Mouse (Mus musculus) limb, embryonic 14.5 days (tissue): ENCODE measurements at regions not wholly inside any gene's neighbourhood (a gene's known extent, or its start where the extent isn't known, plus 50 kb on each side); places are given as distances from the start of the nearest gene placed in this dataset.

Experiments
- ATAC-seq: fragments of 200-750 bp; cut with Nextera tagmentation; 2 replicates; pipeline ENCODE4 v1.8.0; 2017; ENCODE audit warnings: low read depth, moderate number of reproducible peaks, moderate TSS enrichment; ENCODE audit not compliant: low FRiP score
- DNase-seq: peaks from one replicate; pipeline ENCODE4 v3.0.0-alpha.2; 2015; ENCODE audit warnings: low spot score
- H3K27ac ChIP-seq: fragments of 300-500 bp; sonication (generic); replicated peaks from 2 replicates; pipeline ENCODE4 v1.5.1; 2014; ENCODE audit warnings: low read depth, mild to moderate bottlenecking, low read length, moderate library complexity, mixed read lengths
- H3K27me3 ChIP-seq: fragments of 300-500 bp; sonication (generic); 2 replicates; pipeline ENCODE4 v1.6.1; 2014; ENCODE audit warnings: low read length, mixed read lengths; ENCODE audit not compliant: control insufficient read depth, insufficient read depth
- H3K36me3 ChIP-seq: fragments of 300-500 bp; sonication (generic); 2 replicates; pipeline ENCODE4 v1.6.1; 2014; ENCODE audit warnings: mild to moderate bottlenecking, low read length, moderate library complexity, mixed read lengths; ENCODE audit not compliant: control insufficient read depth, insufficient read depth
- H3K4me1 ChIP-seq: fragments of 300-500 bp; sonication (generic); 2 replicates; pipeline ENCODE4 v1.6.1; 2014; ENCODE audit warnings: antibody characterized with exemption, low read length, mixed read lengths; ENCODE audit not compliant: control insufficient read depth, insufficient read depth
- H3K4me2 ChIP-seq: fragments of 300-500 bp; sonication (generic); replicated peaks from 2 replicates; pipeline ENCODE4 v1.6.1; 2014; ENCODE audit warnings: low read depth, mild to moderate bottlenecking, low read length, moderate library complexity; ENCODE audit not compliant: severe bottlenecking
- H3K4me3 ChIP-seq: fragments of 300-500 bp; sonication (generic); replicated peaks from 2 replicates; pipeline ENCODE4 v1.5.1; 2014; ENCODE audit warnings: low read length
- H3K9ac ChIP-seq: fragments of 300-500 bp; sonication (generic); 2 replicates; pipeline ENCODE4 v1.6.1; 2014; ENCODE audit warnings: mild to moderate bottlenecking, low read depth, low read length, moderate library complexity; ENCODE audit not compliant: severe bottlenecking
- H3K9me3 ChIP-seq: fragments of 300-500 bp; sonication (generic); 2 replicates; pipeline ENCODE4 v1.6.1; 2016; ENCODE audit warnings: low read length; ENCODE audit not compliant: control insufficient read depth
- POLR2A ChIP-seq: fragments of 200-500 bp; IDR thresholded peaks from 2 replicates; pipeline ENCODE4 v1.8.0; 2012; ENCODE audit warnings: inconsistent platforms, mild to moderate bottlenecking, moderate library complexity, borderline replicate concordance; ENCODE audit not compliant: insufficient read depth, insufficient read length; ENCODE audit errors: extremely low read depth
- WGBS: fragments of 180-500 bp; shearing (Covaris S2); extraction: QIAGEN DNeasy Blood & Tissue Kit; methylation state at CpG from one replicate; pipeline ENCODE4 v1.1.7; 2014; 5-methylcytosine and 5-hydroxymethylcytosine counted together

- WGBS: 32% methylated on average over 7 of the region's 7 CpGs
- DNase-seq: peak; percentile 65
- ATAC-seq: no peak
These were observed 87.3 kb upstream of the Cttnbp2 start for GRCm38 (mm10) chr6:18601926-18602325.

GRCm38 (mm10) chr6:18621372-18622262, 107.0 kb upstream of the Cttnbp2 start:
- Histone ChIP-seq H3K4me3 (no peak overlapping the region), H3K9ac (no peak overlapping the region), H3K4me1 (no peaks in the 10 kb centered on the region), H3K27ac (no peak overlapping the region), H3K36me3 (no peaks in the 10 kb centered on the region), H3K9me3 (no peaks in the 10 kb centered on the region), H3K4me2 (no peak overlapping the region), H3K27me3 (no peaks in the 10 kb centered on the region)
- WGBS: 55% methylated on average over 6 of the region's 6 CpGs
- no peak for DNase-seq
- no peak for ATAC-seq
- TF ChIP-seq POLR2A: no peak

More at GRCm38 (mm10) chr6:18601926-18602325, 87.3 kb upstream of the Cttnbp2 start:
- Histone ChIP-seq H3K36me3 (no peaks in the 10 kb centered on the region), H3K27me3 (no peaks in the 10 kb centered on the region), H3K4me3 (no peak overlapping the region), H3K9ac (no peak overlapping the region), H3K9me3 (no peaks in the 10 kb centered on the region; the same call in 1 of the 2 replicates), H3K4me2 (no peak overlapping the region), H3K4me1 (peaks cover 8% of the 10 kb centered on the region), H3K27ac (no peak overlapping the region)
- no peak for TF ChIP-seq POLR2A

GRCm38 (mm10) chr6:18628591-18628990, 113.9 kb upstream of the Cttnbp2 start:
- 59% methylated on average over 1 of the region's 1 CpGs for WGBS
- Histone ChIP-seq H3K27ac (no peak overlapping the region), H3K36me3 (no peaks in the 10 kb centered on the region), H3K9ac (no peak overlapping the region), H3K9me3 (no peaks in the 10 kb centered on the region), H3K27me3 (no peaks in the 10 kb centered on the region), H3K4me3 (no peak overlapping the region), H3K4me1 (no peaks in the 10 kb centered on the region), H3K4me2 (no peak overlapping the region)
- DNase-seq: no peak
- ATAC-seq: no peak
- no peak for TF ChIP-seq POLR2A

- DNase-seq (no peak), ATAC-seq (no peak)
- Histone ChIP-seq H3K27me3 (no peaks in the 10 kb centered on the region), H3K36me3 (no peaks in the 10 kb centered on the region), H3K9me3 (no peaks in the 10 kb centered on the region), H3K27ac (no peak overlapping the region), H3K4me3 (no peak overlapping the region), H3K4me2 (no peak overlapping the region), H3K9ac (no peak overlapping the region), H3K4me1 (no peaks in the 10 kb centered on the region)
- WGBS: 87% methylated on average over 2 of the region's 2 CpGs
- TF ChIP-seq POLR2A: no peak
These were observed 119.0 kb upstream of the Cttnbp2 start for GRCm38 (mm10) chr6:18633540-18634200.

- ATAC-seq (no peak), DNase-seq (no peak)
- Histone ChIP-seq H3K27ac (no peak overlapping the region), H3K9ac (no peak overlapping the region), H3K36me3 (no peaks in the 10 kb centered on the region), H3K27me3 (no peaks in the 10 kb centered on the region), H3K4me1 (no peaks in the 10 kb centered on the region), H3K4me2 (no peak overlapping the region), H3K9me3 (no peaks in the 10 kb centered on the region), H3K4me3 (no peak overlapping the region)
- WGBS: 43% methylated on average over 3 of the region's 3 CpGs
- no peak for TF ChIP-seq POLR2A
These were observed 125.2 kb upstream of the Cttnbp2 start for GRCm38 (mm10) chr6:18639712-18640383.
